Mouse (Mus musculus): ENCODE measurements at regions not wholly inside any gene's neighbourhood (a gene's known extent, or its start where the extent isn't known, plus 50 kb on each side); places are given as distances from the start of the nearest gene placed in this dataset.

DNA sequence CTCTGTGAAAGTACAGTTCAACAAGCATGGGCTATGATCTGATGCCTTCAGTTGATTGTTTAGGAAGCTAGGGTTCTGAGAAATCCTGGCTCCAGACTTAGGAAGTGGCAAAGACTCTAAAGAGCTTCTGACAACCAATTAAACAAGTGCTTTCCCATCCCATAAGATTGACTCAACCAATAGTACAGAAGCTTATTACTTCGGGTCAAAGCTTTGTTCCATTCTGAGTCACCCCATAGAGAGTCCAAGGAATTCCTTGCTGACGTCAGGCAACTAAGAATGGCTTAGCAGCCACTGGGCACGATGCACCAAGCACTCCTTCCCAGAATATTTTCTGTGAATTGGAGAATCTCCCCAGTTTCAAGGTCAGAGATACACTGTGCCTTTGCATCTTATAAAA is 59.0 kb upstream of the Ntm start:
- DNase-seq = no peak

DNA sequence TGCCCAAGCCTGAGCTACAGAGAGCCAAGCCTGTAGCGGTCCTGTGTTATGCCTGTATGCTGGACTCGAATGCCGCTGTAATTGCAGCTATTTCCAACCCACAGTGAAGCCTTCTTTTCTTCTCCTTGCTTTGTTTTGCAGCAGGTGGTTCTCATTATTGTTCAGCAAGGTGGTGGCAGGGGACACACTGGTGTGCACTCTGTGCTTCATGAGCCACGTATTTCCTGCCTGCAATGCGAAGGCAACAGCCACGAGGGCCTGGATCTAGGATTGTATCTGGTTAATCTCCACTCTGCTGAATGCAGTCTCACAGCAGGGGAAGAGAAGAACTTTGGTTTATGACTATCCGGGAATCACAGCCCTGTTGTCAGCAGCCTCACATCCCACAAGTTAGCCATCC is 62.3 kb upstream of the Ntm start:
- no peak for DNase-seq

DNA sequence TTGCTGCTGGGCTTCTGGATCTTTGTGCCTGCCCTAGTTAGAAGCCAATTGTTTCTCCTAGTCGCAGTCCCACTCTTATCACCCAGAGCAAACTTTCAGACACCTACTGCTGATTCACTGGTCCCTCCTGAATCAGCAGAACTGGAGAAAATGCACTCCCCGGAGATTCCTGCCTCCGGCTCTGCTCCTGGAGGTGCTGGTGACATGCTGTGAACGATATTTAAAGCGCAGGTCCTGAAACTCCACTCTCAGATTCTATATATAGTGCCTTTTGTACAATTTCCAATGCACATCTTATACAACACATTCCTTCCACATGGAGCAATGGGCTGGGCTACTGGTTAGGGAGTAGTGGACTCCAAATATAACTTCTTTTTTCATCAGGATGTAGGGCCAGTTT is 64.0 kb upstream of the Ntm start:
- DNase-seq = no peak

DNA sequence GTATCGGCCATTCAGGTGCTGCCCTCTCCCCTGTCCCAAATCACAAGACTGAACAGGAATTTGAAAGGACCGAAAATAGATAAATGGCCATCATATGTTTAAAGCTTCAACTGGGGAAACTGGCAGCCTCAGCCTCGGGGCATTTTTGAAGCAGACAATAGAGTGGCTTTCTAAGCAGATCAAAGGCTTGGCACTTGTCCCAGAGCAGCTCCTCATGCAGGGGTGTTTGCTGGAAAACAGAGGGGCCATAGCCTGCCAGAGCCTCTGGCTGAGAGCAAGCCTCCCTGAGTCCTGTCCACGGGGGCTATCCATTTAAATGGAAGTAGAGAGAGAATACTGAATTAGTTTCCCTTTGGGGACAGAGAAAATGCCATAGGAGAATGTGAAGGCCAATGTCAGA is 77.5 kb upstream of the Ntm start:
- DNase-seq = no peak

DNA sequence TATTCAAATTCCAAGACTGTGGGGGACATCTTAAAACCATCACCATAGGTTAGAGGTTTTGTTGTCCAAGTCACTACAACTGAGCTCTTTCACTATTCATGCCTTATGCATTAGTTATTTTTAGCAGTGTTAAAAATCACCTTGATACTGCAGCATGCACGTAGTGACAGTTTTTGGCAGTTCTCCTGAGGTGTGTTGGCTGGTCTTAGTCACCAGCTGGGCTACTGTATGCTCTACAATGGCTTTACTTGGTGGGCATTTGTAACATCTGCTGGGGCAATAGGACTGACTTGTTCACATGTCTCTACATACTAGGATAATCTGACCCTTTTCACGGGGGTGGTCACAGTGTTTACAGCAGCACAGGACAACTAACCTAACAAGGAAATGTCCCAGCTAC is 101.6 kb upstream of the Ntm start:
- DNase-seq = peak; percentile 9 to 17

DNA sequence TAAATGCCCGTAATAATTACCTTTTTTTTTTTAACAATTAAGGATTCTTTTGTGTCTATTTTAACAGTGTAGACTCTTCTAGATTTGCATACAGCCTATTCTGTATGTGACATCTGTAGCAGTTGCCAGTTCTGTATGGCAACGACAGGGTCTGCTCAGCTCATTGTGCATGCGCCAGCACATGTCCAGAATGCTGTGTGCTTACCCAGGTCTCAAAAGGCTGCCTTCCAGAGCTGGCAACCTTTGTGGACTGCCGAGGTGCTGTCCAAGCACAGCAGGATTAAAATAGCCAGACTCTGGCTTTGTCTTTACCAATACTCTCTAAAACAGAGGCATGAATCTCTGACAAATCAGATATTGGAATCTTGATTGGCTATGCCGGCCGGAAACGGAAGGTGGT is 105.0 kb upstream of the Ntm start:
- DNase-seq = peak; percentile 14 to 24

DNA sequence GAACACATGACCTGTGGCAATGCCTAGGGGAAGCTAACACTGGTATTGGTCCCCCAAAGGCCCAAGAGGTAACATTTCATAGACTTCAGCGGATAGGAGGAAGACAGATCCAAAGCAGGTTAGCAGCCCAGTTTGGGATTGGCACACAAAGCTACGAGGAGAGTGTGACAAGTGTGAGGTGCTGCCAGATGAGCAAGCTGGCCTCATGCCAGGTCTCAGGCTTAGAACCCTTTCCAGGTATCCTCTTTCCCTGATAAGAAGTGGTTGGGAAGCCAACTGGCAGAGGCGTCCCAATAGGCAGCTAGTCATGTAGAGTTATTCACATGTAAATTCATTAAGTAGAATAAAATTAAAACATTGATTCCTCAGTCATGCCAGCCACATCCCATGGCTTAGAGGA is 112.3 kb upstream of the Ntm start:
- peak; percentile 47 to 51 for DNase-seq

DNA sequence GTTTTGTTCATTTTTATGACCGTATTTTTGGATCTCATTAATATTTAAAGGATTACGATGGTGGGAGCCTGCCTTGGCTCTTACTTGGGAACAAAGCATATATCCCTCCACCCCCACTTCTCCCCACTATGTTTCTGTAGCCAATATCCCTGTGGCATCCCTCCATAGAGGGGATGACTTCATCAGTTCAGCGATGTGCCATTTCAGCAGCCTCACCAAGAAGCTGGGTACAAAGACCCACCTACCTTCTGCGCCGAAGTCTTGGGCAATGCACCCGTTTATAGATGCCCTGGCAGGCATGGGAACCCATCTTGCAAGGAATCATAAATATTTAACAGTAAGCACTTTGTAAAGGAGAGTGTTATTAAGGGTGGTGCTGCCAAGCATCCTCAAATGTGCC is 113.1 kb upstream of the Ntm start:
- no peak for DNase-seq

DNA sequence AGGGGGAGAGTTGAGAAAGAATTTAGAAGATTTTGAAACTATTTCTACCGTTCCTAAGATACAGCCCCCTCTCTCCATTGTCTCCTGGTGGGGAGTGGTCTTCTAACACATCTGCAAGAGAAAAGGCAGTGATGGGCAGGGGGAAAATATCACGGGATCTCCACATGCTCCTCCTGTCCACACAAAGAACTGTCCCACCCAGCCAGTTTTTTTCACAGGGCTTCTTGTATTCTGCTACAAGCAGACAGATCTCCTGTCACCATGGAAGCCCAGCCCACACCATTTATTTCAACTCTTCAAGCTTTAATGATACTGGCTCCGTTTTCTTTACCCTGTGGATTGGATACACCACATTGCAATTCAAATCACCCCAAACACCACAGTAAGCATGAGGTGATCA is 113.5 kb upstream of the Ntm start:
- no peak for DNase-seq

DNA sequence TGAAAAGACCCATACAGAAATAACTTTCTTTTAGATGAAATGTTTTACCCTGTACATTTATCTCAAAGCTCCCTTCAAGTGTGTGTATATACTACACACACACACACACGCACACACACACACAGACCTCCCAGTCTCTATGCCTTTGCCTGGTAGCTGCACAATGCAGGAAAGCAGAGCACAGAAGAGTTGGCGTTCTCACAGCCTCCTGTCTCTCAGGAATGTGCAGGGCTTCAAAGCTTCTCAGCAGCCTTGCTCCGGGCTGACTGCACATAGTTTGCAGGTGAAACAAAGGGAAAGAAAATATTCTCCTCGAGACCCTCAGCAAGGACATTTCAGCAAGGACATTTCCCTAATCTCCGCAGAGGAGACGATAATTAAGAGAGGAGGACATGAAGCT is 139.0 kb upstream of the Ntm start:
- no peak for DNase-seq

DNA sequence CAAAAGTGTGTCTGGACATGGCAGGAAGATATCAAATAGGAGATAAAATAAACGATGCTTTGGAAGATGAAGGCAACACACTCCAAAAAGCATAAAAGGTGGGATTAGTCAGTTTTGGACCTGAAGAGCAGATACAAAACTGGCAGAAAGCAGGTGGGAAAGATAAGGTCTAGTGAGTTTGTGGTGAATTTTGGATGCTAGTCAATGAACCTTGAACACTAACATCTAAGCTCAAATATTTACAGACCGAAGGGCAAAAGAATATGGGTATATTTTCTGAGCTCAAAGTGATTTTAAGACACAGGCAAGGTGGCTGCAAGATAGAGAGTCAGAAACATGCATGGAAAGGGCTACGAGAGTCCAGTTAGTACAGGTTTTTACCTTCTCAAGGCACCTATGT is 159.4 kb upstream of the Ntm start:
- DNase-seq = no peak

DNA sequence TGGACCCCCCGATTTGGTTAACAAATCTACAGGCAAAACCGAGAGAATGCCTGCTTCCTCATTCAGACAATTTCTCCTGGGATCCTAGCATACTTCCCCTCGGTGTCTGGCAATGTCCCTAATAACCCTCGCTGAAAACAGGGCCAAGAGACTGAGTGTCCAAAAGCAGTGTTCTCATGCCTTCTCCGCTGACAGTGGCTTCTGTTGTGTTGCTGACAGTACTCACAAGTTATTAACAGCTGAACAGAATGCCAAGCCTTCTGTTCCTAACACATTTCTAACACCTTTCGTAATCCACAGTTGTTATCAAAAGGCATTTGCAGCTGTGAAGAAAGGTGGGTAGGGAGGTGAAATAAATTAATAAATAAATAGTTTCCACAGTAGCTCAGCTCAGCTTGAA is 166.2 kb upstream of the Ntm start:
- peak; percentile 9 to 18 for DNase-seq

DNA sequence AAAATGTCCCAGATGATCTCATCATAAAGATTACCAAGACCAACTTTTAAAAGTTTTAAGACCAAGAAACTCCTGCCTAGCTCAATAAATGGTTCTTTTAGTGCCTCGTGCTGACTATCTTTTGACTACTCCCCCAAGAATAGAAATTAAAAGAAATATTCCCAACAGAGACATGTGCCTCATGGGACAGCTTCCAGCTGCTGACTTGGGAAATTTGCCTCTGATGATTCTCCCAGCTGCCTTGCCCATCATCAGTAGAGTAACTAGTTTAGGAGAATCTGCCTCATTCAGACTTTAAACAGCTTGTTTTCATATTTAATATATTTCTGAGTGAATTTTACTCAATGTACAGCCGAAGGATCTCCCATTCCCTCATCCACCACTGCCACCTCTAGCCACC is 168.7 kb upstream of the Ntm start:
- no peak for DNase-seq

DNA sequence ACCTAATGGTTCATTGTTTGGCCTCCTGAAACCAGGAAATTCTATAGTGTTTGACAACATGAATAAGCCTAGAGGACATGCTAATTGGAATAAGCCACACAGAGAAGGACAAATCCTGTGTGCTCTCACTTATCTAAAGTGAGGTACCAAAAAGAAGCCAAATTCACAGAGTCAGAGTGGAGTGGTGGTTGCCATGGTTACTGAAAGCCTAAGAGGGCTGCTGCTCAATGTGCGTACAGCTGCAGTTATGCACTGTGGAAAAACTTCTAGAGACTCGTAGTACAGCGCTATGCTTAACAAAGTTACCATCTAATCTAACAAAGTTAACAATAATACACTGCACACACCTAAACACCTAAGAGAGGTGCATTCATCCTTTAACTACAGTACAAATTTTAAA is 171.4 kb upstream of the Ntm start:
- no peak for DNase-seq

DNA sequence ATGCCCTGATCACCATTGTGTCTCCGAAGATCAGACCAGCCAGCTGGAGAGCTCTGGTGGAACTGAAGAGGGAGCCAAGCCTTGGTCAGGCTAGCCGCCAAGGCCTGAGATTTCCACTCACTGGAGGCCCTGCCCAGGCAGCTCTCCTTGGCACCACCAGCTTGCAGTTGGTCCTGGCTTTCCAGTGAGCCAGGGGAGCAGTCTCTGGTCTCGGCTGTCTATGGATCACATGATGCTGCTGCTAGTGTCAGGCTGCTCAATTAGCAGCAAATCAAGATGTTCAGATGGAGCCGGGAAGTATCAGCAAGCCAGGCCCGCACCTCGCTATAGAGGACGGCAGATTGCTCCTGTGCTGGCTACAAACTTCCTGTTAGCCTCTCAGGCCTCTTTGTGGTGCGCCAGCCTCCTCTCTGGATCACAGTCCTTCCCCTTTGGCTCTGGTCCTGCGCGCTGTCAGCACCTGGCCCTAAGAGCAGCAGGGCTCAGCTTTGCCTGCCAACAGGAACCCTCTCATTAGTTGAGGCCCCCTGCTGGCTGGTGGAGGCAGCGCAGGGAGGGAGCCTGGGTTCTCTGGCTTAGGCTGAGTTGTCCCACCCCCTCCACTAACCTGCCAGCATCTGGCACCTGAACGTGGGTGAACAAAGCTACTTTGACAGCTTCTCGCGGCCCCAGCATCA is 174.8 kb upstream of the Ntm start:
- DNase-seq = peak; percentile 92 to 94

DNA sequence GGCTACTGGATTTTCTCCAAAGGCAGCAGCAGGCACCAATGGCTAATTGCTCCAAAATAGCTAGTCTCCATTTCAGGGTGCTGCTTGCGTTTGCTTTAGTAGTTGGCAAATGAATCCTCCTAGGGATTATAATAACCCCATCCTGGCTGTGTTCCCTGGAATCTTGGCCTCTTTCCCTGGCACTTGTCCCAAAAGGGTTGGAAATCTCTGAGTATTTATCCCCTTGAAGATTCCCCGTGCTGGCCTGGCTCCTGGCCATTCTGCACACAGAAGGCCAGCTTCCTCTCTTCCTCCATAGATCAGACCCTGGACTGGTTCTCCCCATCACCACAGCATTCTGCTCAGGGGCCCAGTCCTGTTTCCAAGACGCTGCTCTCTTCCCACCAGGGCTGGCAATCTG is 177.2 kb upstream of the Ntm start:
- peak; percentile 65 to 81 for DNase-seq

DNA sequence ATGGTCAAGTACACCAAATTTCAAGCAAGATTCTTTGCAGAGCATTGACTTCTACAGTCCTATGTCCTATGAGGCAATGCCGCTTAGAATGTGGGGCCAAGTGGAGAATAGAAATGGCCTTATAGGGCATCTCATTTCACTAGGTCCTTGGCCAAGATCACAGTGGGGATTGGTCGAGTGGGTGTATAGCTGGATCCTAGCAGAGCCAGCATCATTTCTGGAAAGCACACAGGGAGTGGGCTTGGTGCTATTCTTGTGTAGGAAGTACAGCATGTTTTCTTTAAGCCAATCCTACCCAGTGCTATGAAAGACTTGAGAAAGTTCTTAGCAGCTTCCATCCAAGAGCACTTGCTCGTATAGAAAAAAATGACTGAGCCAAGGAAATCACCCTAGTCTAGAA is 178.2 kb upstream of the Ntm start:
- DNase-seq = no peak

DNA sequence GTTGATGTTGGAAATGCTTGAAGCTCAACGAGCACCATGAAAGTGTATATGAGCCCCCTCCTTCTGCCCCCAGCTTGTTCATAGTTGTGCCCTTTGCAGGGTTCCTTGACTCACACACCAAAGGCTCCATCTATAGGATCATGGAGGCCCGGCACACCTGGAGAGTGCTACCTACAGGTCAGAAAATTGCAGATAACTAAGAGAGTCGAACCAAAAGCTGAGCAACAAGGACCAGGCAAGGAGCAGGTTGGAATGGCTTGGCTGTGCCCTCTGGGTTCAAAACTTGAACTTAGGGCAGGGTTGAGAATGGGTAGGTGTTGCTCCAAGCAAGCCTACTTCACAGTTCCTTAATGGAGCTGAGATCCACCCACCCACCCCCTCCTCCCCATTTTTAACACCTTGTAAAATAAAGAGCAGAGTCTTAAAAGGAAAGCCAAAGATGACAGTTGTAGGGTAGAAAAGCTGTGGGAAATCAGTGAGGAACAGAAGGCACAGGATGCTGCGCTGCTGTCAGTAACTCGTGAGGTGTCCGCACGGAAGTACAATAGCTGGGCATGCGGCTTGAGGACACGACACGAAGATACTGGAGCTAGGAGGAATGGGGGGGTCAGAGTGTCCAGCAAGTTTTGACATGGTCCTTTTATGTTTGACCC is 180.0 kb upstream of the Ntm start:
- DNase-seq = no peak

DNA sequence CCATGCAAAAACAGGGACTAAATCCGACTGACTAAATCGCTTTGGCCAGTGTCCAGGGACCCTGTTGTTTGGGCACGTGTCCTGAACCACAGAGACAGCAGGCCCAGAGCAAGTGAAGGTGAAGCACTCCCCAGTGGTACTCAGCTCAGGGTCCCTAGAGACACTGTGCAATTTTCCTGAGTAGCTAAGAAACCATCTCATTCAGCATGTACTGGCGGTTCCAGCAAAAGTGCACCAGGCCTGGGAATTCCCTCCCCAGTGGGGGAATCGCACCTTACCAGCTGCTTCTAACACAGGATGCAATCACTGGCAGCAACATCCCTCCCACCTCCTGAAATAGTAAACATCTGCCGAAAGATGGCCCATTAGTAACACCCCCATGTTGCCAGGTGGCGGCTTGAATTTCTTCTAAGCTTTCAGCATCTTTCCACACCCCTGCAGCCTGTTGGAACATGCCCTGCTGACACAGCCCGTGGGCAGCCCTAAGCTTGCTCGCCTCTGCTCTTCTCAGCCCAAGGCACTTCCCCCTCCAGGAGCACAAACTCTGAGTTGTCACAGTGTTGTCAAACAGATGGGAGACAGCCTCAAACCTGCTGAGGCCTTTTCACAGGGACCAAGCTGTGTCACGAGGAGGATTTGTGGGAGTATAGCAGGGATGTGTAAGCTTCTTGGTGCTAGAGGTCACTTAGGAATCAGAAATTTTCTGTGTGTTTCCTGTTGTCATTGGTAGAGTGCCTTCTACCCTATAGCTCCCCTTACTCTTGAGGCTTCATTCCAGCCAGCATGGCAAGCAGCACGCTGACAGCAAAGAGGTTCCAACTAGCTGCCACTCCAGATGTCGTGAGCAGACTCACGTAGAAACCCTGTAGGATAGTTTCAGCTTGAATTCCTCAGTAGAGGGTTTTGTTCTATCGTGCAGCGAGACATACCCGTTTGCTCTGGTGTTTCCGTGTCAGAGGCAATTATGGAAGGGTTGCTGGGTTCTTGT is 186.8 kb upstream of the Ntm start:
- DNase-seq = no peak

DNA sequence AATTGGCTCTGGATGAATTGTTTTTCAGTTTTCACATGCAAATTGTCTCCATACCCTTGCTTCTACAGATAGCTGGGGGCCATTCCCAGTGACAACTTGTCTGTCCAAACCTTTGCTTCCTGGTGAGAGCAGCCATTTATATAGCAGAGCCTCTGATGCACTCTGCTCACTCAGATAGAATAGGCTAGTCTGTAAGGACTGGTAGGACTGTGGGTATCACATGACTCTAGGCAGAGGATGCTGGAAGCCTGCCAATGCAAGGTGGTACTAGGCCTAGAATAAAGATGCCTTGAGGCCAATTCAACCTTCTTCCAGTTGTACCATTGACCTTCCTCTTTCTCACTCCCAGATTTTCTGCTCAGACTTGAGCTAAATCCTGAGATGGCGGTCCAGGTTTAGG is 188.2 kb upstream of the Ntm start:
- DNase-seq = no peak

DNA sequence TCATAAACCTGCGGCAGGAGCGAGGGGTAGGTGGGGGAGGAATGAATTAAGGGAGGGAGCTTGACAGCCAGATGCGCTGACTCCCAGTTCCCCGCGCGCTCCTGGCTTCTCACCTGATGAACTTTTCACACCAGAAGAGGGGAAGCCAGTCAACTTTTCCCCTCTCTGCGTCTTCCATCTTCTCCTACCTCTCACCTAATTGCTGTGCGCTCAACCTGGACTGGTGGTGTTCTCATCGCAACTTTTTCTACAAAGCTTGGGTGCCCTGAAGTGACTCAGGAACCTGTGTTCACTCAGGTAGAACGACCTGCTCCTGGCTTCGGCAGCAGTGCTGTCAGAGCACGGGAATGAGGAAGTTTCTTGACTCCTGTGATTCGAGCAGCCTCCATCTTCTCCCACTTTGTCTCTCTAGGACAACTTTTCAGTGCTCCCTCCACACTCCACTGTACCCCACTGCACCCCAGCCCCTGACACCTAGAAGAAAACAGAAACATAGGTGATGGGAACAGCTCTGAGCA is 203.4 kb upstream of the Ntm start:
- no peak for DNase-seq

DNA sequence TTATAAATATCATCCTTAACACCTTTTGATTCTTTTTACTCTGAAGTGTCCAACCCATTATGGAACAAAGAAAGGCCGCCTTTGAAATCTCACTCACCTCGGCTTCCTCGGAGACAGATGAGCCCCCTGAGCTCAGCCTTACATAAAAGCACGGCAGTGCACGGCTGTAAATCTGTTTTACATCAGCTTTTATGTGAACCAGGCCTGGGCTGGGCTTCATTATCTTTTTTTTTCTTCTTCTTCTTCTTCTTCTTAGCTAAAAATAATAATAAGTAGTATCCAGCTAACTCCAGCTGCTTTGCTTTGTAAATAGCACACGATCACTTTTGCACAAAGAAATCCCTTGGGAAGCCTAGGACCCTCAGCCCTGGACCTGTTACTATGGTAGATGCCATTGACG is 204.3 kb upstream of the Ntm start:
- DNase-seq = no peak

DNA sequence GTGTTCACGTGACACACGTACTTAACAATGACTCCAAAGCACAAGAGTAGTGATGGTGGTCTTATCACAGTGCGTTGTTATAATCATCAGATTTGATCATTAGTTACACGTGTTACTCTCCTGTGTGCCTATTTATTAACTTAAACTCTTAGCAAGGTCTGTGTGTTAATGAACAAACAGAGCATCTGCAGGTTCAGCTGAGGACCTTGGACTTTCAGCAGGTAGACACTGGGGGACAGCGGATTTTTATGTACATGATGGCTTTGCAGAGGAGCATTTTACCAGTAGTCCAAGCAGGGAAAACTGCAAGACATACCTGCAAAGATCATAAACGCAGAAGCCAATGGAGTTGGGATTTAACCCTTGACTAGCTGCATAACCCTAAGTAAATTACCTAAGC is 211.7 kb upstream of the Ntm start:
- no peak for DNase-seq

All from heart, adult 18-20 months (tissue).